Mouse (Mus musculus): ENCODE data around the gene Lypla2.
"Not testable (repeated sequence)": the region's sequence is repeated elsewhere in the genome, so short reads cannot be mapped to it uniquely, and the experiment has no call there.

The Lypla2 gene

DNA sequence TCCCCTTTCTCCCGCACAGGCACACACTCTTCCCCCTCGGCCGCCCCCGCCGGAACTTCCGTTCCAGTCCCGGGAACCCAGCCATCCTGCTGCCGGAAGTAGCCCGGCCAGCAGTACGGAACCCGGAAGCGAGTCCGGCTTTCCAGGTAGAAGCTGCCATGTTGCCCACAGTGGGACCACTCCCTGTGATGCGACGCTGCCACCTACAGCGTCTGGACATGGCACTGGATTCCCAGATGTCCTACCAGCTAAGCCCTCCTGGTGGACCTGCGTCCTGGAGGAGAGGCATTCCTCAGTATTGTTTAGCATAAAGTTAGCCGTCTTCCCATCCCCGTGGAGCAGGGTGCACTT lies at the start of gene Lypla2:
Gene Lypla2, minus strand, starts transcription at position 71 of the 351 bp plus-strand sequence.
- peak; percentile 88 for DNase-seq (ENCODE audit: low spot score)

DNA sequence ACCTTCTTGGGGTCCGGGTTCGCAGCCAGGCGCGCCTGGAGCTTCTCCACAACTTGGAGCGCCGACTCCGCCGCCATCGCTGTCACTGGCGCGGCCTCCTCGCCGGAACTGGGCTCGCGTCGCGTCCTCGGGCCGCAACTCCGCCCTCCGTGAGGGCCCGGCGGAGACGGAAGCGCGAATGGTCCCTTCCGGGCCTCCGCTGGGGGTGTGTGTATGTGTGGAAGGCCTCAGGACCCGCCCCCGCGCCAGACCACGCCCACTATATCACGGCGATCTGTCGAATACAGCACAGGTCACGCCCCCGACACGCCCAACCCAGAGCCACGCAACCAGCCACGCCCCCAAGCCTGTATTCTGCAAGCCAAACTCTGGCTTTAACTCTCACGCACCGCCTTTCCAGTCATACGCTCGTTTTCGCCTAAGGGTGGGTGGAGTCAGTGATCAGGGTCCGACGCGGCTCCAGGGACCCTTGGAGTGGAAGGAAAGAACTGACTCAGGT lies 49.2 kb upstream of the Lypla2 start, which contains the start of gene Eloa:
Gene Eloa, minus strand, starts transcription at position 215 of the 499 bp plus-strand sequence.
- DNase-seq (ENCODE audit: low spot score) = peak; percentile 100

GRCm38 (mm10) chr4:136020743-136021548 lies 48.5 kb upstream of the Lypla2 start:
- peak; percentile 33 for DNase-seq (ENCODE audit: low spot score)

GRCm38 (mm10) chr4:136016059-136016602 lies 43.7 kb upstream of the Lypla2 start:
- no peak for DNase-seq (ENCODE audit: low spot score)

DNA sequence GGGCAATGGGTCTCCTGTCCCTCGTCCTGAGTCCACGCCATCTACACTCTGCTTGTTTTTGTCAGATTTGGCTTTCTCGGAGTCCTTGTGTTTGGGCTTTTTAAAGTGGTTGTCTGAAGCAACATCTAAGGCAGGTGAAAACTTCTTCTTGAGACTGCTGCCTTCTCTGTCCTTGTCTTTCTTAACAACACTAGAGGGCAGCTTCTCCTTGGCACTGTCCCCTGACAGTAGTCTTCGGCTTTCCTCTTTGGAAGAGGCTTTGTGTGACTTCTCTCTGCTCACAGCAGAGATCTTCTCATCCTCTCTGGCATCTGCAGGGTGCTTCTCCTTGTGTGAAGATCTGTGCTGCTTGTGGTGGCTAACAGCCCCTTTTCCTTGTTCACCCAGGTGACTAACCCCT lies 38.2 kb upstream of the Lypla2 start:
- DNase-seq (ENCODE audit: low spot score) = no peak

- DNase-seq (ENCODE audit: low spot score) = no peak
Measured at GRCm38 (mm10) chr4:136008782-136009447, 36.5 kb upstream of the Lypla2 start.

DNA sequence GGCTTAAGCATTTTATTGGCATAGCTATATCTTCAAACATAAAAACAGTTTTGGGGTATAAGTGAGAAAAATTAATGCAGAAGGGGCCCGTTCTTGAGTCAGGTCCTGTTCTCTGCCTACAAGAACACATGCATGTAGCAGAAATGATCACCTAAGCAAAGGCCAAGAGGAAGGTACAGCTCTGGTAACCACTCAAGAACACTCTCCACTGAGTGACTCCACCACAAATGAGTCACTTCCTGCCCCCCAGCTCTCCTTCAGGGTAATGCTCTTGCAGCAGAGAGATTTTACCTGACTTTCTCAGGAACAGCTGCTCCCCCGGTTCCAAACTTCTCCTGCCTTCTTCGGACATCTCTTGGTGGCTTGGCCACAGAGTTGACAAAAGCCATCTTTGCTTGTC lies 34.4 kb upstream of the Lypla2 start:
- no peak for DNase-seq (ENCODE audit: low spot score)

GRCm38 (mm10) chr4:136004921-136005320 lies 32.5 kb upstream of the Lypla2 start:
- no peak for DNase-seq (ENCODE audit: low spot score)

GRCm38 (mm10) chr4:136004107-136004675 lies 31.8 kb upstream of the Lypla2 start:
- no peak for DNase-seq (ENCODE audit: low spot score)

- DNase-seq (ENCODE audit: low spot score) = no peak
Measured at GRCm38 (mm10) chr4:135995118-135995517, 22.7 kb upstream of the Lypla2 start.

DNA sequence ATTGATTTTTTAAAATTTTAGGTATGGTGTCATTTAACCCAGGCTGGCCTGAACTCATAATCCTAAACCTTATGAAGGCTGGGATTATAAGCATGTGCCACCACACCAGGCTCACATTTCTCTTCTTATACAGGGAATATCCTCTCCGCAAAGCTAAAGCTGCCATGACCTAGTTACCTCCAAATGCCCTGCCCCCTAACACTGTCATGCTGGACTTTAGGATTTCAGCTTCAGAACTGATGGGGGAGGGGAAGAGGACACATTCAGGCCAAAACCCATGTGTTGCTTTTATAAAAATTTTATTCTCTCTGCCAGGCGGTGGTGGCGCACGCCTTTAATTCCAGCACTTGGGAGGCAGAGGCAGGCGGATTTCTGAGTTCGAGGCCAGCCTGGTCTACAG lies 21.5 kb upstream of the Lypla2 start:
- no peak for DNase-seq (ENCODE audit: low spot score)

GRCm38 (mm10) chr4:135987714-135988113 lies 15.3 kb upstream of the Lypla2 start:
- DNase-seq (ENCODE audit: low spot score) = peak; percentile 17

DNA sequence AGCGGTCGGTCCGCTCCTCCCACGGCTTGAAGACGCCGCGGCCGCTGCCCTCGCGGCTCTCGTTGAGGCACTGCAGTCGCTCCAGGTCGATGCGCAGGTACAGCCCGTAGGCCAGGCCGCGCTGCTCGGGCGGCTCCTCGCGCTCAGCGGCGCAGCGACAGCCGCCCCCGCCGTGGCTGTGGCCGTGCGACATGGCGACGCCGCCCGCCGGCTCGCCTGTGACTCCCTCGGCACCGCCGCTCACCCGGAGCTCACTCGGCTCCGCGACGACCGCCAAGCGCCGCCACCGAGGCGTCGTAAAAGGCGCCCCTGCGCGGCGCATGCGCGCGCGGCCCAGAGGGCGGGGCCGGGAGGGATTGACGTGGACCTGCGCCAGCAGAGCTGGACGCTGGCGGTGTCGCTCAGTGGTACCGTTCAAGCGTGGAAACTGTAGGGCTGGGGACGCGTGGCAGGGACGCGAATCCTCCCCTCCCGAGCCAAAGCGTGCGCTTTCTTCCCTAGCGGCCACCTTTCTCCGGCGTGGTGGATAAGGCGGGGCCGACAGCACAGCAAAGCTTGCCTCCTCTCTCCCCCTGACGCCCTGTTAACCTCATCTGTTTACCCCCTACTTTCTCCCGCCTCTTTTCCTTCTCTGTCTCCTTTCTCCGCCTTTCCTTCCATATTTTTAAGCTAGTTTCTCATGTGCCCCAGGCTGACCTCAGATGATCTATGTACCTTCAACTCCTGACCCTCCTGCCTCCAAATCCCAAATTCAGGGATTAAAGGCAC lies 14.7 kb upstream of the Lypla2 start, which contains the start of gene Pithd1:
Gene Pithd1, minus strand, starts transcription at position 322 of the 768 bp plus-strand sequence.
- peak; percentile 93 for DNase-seq (ENCODE audit: low spot score)

GRCm38 (mm10) chr4:135986301-135986942 lies 14.0 kb upstream of the Lypla2 start:
- DNase-seq (ENCODE audit: low spot score) = peak; percentile 34

DNA sequence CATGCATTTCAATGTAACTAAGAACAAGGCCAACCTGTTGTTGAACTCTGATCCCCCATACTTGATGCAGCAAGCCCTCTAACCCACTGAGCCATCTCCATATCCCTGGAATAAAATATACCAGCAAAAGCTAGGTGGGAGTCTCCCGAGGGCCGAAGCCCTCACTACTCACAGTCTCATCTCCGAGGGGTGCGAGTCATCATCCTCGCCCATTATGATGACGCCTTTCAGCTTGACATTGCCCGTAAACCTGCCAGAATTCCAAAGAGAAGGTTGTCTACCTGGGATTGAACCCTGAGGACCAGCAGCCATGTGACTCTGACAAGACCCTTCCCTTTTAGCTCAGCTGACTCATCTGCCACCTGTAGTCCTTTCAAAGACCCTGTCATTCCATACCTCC lies 13.3 kb upstream of the Lypla2 start:
- DNase-seq (ENCODE audit: low spot score) = no peak

DNA sequence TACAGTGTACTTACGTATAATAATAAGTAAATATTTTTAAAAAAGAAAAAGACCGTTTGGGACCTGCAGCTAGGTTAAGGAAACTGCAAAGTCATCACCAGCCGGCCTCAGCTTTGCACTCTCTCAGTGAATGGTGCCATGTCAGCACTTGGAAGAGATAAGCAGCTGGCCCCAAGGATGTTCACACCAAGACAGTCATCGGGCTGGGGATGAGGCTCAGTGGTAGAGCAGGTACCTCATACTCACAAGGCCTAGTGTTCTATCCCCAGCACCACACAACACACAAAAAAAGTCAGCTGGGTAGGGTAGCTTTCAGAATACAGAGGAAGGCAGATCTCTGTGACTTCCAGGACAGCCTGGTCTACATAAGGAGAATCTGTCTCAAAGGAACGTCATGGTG lies 12.8 kb upstream of the Lypla2 start:
- DNase-seq (ENCODE audit: low spot score) = no peak

GRCm38 (mm10) chr4:135984556-135984955 lies 12.1 kb upstream of the Lypla2 start:
- no peak for DNase-seq (ENCODE audit: low spot score)

GRCm38 (mm10) chr4:135981524-135982063 lies 9.2 kb upstream of the Lypla2 start:
- DNase-seq (ENCODE audit: low spot score) = no peak

DNA sequence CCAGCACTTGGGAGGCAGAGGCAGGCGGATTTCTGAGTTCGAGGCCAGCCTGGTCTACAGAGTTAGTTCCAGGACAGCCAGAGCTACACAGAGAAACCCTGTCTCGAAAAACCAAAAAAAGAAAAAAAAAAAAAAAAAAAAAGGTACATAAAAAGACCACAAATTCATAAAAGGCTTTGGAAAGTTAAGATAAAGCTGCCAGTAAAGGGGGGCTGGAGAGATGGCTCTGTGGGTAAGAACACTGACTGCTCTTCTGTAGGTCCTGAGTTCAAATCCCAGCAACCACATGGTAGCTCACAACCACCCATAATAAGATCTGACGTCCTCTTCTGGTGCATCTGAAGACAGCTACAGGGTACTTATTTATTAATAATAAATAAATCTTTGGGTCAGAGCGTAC lies 7.8 kb upstream of the Lypla2 start:
- not testable (repeated sequence) for DNase-seq (ENCODE audit: low spot score)

- DNase-seq (ENCODE audit: low spot score) = no peak
Measured at GRCm38 (mm10) chr4:135976146-135976545, 3.7 kb upstream of the Lypla2 start.
